Mouse (Mus musculus): ENCODE results near the gene Fam193b. TPM values are rescaled to one million over a fixed set of nuclear protein-coding genes. Genes with fewer than 3 reads are reported as not detected.
A peak's percentile ranks its signal among the peaks of the same experiment; 100 is the strongest.

Fam193b gene
- polyA plus RNA-seq, 1 experiment from 2014 or later, result 23.1 TPM

GRCm38 (mm10) chr13:55548426-55548825, 22.5 kb downstream of the Fam193b start:
- H3K36me3 ChIP-seq (ENCODE audit: insufficient read depth, low read length), result peaks cover 19% of the 10 kb centered on the region; the same call in 1 of the 2 replicates
- ATAC-seq, result no peak
- H3K4me1 ChIP-seq (ENCODE audit: insufficient read depth, low read depth, low read length), result no peaks in the 10 kb centered on the region
- H3K27ac ChIP-seq (ENCODE audit: low read length), result no peak overlapping the region
- H3K9me3 ChIP-seq (ENCODE audit: low read length), result no peaks in the 10 kb centered on the region
- no peak overlapping the region for H3K9ac ChIP-seq (replicated peaks; ENCODE audit: low read depth)
- no peak overlapping the region for H3K4me2 ChIP-seq (replicated peaks; ENCODE audit: low read depth, low read length)
- no peaks in the 10 kb centered on the region for H3K27me3 ChIP-seq (replicated peaks; ENCODE audit: insufficient read depth, low read length)
- no peak for TF ChIP-seq EP300 (IDR thresholded peaks at IDR 0.05)
- no peak for TF ChIP-seq CTCF (IDR thresholded peaks at IDR 0.05)
- DNase-seq (ENCODE audit: low spot score), result no peak
- 90% methylated on average over 5 of the region's 5 CpGs for WGBS
- H3K4me3 ChIP-seq (ENCODE audit: low read depth, low read length), result no peak overlapping the region

- TF ChIP-seq EP300 (IDR thresholded peaks at IDR 0.05) (no peak), CTCF (IDR thresholded peaks at IDR 0.05) (no peak)
- Histone ChIP-seq H3K27me3 (replicated peaks; ENCODE audit: insufficient read depth, low read length) (no peaks in the 10 kb centered on the region), H3K27ac (ENCODE audit: low read length) (no peak overlapping the region), H3K4me2 (replicated peaks; ENCODE audit: low read depth, low read length) (no peak overlapping the region), H3K9me3 (ENCODE audit: low read length) (no peaks in the 10 kb centered on the region), H3K36me3 (ENCODE audit: insufficient read depth, low read length) (peaks cover 19% of the 10 kb centered on the region; the same call in 1 of the 2 replicates), H3K9ac (replicated peaks; ENCODE audit: low read depth) (no peak overlapping the region), H3K4me1 (ENCODE audit: insufficient read depth, low read depth, low read length) (no peaks in the 10 kb centered on the region), H3K4me3 (ENCODE audit: low read depth, low read length) (no peak overlapping the region)
- DNase-seq (ENCODE audit: low spot score) (no peak), ATAC-seq (no peak)
- 97% methylated on average over 2 of the region's 2 CpGs for WGBS
Measured at GRCm38 (mm10) chr13:55547916-55548315, 23.0 kb downstream of the Fam193b start.

GRCm38 (mm10) chr13:55544792-55545191, 26.1 kb downstream of the Fam193b start:
- DNase-seq (ENCODE audit: low spot score) (no peak), ATAC-seq (no peak)
- no peak overlapping the region for H3K27ac ChIP-seq (ENCODE audit: low read length)
- H3K4me3 ChIP-seq (ENCODE audit: low read depth, low read length), result no peak overlapping the region
- H3K9ac ChIP-seq (replicated peaks; ENCODE audit: low read depth), result no peak overlapping the region
- no peaks in the 10 kb centered on the region for H3K27me3 ChIP-seq (replicated peaks; ENCODE audit: insufficient read depth, low read length)
- H3K4me2 ChIP-seq (replicated peaks; ENCODE audit: low read depth, low read length), result no peak overlapping the region
- 88% methylated on average over 6 of the region's 6 CpGs for WGBS
- no peaks in the 10 kb centered on the region for H3K4me1 ChIP-seq (ENCODE audit: insufficient read depth, low read depth, low read length)
- no peaks in the 10 kb centered on the region for H3K9me3 ChIP-seq (ENCODE audit: low read length)
- H3K36me3 ChIP-seq (ENCODE audit: insufficient read depth, low read length), result peaks cover 22% of the 10 kb centered on the region; the same call in 1 of the 2 replicates
- TF ChIP-seq CTCF (IDR thresholded peaks at IDR 0.05) (no peak), EP300 (IDR thresholded peaks at IDR 0.05) (no peak)

- H3K4me1 ChIP-seq (ENCODE audit: insufficient read depth, low read depth, low read length), result no peaks in the 10 kb centered on the region
- no peak overlapping the region for H3K4me3 ChIP-seq (ENCODE audit: low read depth, low read length)
- WGBS, result 67% methylated on average over 8 of the region's 8 CpGs
- H3K36me3 ChIP-seq (ENCODE audit: insufficient read depth, low read length), result peaks cover 22% of the 10 kb centered on the region; the same call in 1 of the 2 replicates
- H3K9me3 ChIP-seq (ENCODE audit: low read length), result no peaks in the 10 kb centered on the region
- DNase-seq (ENCODE audit: low spot score) (peak; percentile 74), ATAC-seq (peak; percentile 88)
- H3K4me2 ChIP-seq (replicated peaks; ENCODE audit: low read depth, low read length), result no peak overlapping the region
- no peaks in the 10 kb centered on the region for H3K27me3 ChIP-seq (replicated peaks; ENCODE audit: insufficient read depth, low read length)
- H3K9ac ChIP-seq (replicated peaks; ENCODE audit: low read depth), result no peak overlapping the region
- H3K27ac ChIP-seq (ENCODE audit: low read length), result no peak overlapping the region
- TF ChIP-seq EP300 (IDR thresholded peaks at IDR 0.05), result no peak
- no peak for TF ChIP-seq CTCF (IDR thresholded peaks at IDR 0.05)
Measured at GRCm38 (mm10) chr13:55543447-55543846, 27.5 kb downstream of the Fam193b start.

- Histone ChIP-seq H3K27ac (ENCODE audit: low read length) (no peak overlapping the region), H3K4me2 (replicated peaks; ENCODE audit: low read depth, low read length) (no peak overlapping the region), H3K9me3 (ENCODE audit: low read length) (no peaks in the 10 kb centered on the region), H3K36me3 (ENCODE audit: insufficient read depth, low read length) (peaks cover 22% of the 10 kb centered on the region; the same call in 1 of the 2 replicates), H3K27me3 (replicated peaks; ENCODE audit: insufficient read depth, low read length) (no peaks in the 10 kb centered on the region), H3K4me1 (ENCODE audit: insufficient read depth, low read depth, low read length) (no peaks in the 10 kb centered on the region), H3K9ac (replicated peaks; ENCODE audit: low read depth) (no peak overlapping the region), H3K4me3 (ENCODE audit: low read depth, low read length) (no peak overlapping the region)
- DNase-seq (ENCODE audit: low spot score) (no peak), ATAC-seq (0 out of 2 replicates have a peak, but pooled peaks have one; percentile 16)
- TF ChIP-seq CTCF (IDR thresholded peaks at IDR 0.05) (no peak), EP300 (IDR thresholded peaks at IDR 0.05) (no peak)
- WGBS, result 90% methylated on average over 4 of the region's 4 CpGs
Measured at GRCm38 (mm10) chr13:55542891-55543290, 28.0 kb downstream of the Fam193b start.

GRCm38 (mm10) chr13:55540933-55541332, 30.0 kb downstream of the Fam193b start:
- 85% methylated on average over 2 of the region's 2 CpGs for WGBS
- peaks cover 17% of the 10 kb centered on the region; the same call in 1 of the 2 replicates for H3K36me3 ChIP-seq (ENCODE audit: insufficient read depth, low read length)
- H3K27ac ChIP-seq (ENCODE audit: low read length), result no peak overlapping the region
- H3K9me3 ChIP-seq (ENCODE audit: low read length), result no peaks in the 10 kb centered on the region
- no peaks in the 10 kb centered on the region for H3K27me3 ChIP-seq (replicated peaks; ENCODE audit: insufficient read depth, low read length)
- H3K4me1 ChIP-seq (ENCODE audit: insufficient read depth, low read depth, low read length), result no peaks in the 10 kb centered on the region
- DNase-seq (ENCODE audit: low spot score) (no peak), ATAC-seq (no peak)
- TF ChIP-seq CTCF (IDR thresholded peaks at IDR 0.05) (no peak), EP300 (IDR thresholded peaks at IDR 0.05) (no peak)
- H3K4me2 ChIP-seq (replicated peaks; ENCODE audit: low read depth, low read length), result no peak overlapping the region
- no peak overlapping the region for H3K9ac ChIP-seq (replicated peaks; ENCODE audit: low read depth)
- no peak overlapping the region for H3K4me3 ChIP-seq (ENCODE audit: low read depth, low read length)
